Mouse (Mus musculus) cerebellum, adult (tissue): ENCODE measurements around the gene Sncg.
"Not testable (repeated sequence)": the region's sequence is repeated elsewhere in the genome, so short reads cannot be mapped to it uniquely, and the experiment has no call there.

ENCODE experiments used
- ATAC-seq: cut with Nextera tagmentation; 2 replicates; pipeline ENCODE4 v1.9.2; 2017; ENCODE audit warnings: mild to moderate bottlenecking, moderate library complexity, mixed read lengths; ENCODE audit not compliant: insufficient number of reproducible peaks, low FRiP score, low TSS enrichment

The Sncg gene

DNA sequence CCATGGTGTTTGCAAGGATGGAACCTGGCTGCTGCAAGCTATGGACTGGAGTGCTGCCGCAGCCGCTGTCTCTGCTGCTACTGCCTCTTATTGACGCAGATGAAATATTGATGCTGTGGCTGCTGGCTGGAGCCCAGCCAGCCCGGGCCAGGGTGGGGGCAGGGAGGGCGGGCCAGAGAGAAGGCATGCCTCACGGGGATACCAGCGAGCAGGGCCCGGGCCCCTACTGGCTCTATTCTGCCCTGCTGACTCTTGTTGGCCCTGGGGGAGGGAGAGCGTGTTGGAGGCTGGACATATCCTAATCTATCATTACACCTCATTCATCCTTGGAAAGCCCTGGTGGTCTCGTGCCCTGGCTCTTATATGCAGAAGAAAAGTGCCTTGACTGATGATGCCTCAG, at the start of gene Sncg:
Sncg (minus strand) TSS at position 213 of the 400 bp plus-strand sequence.
- ATAC-seq: no peak

DNA sequence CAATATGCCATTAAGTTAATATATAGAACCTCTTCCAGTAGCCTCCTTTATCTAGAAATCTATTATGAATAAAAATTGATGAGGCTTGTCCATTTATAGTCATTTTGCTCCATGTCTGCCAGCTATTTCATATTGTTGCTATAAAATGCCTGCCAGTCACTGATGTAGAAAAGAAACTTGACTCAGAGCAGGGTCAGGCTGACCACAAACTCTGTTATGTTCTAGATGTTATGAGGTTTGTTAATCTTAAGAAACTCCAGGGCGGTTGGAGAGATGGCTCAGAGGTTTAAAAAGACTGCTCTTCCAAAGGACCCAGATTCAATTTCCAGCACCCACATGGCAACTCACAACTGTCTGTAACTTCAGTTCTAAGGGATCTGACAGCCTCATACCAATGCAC, 46.5 kb upstream of the Sncg start:
- ATAC-seq: no peak

DNA sequence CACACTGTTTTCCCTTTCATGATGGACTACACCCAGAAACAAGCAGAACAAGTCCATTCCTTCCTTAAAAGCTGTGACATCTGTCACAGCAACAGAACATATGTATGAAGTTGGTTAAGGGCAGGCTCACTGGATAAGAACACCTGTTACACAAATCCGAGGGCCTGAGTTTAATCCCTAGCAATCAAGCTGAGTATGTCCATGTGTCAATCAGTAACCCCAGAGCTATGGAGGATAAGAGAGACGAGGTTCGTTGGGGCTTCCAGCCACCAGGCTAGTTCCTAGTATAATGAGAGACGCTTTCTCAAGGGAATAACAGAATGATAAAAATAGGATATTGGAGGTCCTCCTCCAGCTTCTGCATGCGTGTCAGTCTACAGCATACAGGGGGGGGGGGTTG, 42.9 kb upstream of the Sncg start:
- ATAC-seq: no peak

DNA sequence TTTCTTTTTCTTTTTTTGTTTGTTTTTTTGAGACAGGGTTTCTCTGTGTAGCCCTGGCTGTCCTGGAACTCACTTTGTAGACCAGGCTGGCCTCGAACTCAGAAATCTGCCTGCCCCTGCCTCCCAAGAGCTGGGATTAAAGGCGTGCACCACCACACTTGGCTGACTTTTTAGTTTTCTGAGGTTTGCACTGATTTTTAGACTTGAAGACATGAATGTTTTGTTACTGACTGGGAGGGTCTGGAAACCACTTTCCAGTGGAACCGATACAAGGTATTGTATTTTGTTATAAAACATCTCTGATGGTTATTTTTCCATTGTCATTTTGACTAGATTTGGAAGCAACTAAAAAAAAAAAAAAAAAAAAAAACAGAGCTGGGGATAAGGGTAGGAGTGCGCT, 42.4 kb upstream of the Sncg start:
- ATAC-seq: not testable (repeated sequence)

DNA sequence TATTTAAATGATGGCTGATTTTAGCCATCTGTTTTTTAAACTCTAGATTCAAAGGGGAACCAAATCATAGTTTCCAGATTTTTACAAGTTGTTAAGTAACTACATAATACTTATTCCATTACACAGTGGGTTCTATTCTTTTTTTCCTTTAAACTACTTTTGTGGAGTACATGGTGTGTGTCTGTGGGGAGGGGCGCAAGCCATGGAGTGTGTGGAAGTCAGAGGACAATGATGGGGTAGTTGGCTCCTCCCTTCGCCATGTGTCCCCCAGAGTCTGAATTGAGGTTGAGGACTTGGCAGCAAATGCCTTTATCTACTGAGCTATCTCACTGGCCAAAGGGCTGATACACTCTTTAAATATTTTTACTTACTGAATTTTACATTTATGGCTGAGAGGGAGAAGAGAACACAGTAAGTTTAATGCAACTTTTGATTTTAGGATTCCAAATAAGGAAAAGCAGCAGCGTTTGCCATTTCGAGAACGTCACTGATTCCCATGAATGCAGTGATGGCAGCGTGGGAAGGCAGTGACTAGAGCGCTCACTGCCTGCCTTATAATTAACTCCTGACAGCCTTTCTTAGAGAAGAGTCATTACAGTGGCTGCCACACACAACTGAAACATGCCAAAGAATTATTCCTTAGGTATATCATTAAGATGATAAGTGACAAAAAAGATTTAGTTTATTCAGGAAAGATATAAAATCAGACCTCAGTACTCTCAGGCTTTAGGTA, 37.7 kb upstream of the Sncg start:
- no peak for ATAC-seq

DNA sequence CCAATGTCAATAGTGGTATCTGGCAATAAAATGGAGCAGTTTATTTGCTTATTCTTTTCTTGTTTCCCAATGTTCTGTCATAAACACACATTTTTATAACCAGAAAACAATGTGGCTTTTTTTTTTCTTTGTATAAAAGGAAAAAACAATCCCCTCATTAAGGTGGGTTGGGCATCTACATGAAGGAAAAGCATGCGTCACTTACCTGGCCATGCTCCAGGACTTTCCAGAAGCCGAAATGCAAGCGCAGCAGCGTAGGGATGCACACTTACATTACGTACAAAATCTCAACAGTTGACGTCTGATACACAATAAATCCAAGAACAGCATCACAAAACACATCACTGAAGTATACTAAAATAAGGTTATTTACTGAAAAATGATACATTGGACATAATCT, 36.1 kb upstream of the Sncg start:
- ATAC-seq: no peak

DNA sequence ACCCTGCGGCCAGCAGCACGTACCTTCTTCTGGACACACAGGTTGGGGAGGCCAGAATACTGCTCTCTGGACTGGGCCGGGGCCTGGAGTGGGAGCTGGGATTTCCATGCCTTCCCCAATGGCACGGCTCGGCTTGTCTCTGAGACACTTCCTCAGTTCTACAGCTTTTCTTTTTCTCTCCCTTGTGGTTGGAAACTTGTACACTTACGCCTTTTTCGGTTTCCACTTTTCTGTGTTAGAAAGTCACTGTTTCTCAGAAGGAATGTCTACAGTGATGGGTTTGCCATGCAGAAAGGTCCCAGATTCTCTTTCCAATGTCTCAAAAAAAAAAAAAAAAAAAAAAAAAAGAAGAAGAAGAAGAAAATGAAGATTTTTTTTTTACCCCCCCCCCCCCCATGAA, 28.8 kb upstream of the Sncg start:
- ATAC-seq: no peak

DNA sequence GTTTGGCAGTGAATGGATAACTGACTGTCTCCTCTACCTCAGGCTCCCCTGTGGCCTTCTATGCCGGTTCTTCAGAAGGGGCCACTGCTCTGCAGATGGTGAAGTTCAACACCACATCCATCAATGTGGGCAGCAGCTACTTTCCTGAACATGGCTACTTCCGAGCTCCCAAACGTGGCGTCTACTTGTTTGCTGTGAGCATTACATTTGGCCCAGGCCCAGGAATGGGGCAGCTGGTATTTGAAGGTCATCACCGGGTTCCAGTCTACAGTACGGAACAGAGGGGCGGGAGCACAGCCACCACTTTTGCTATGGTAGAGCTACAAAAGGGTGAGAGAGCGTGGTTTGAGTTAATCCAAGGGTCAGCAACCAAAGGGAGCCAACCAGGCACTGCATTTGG, 28.3 kb upstream of the Sncg start:
- ATAC-seq: no peak

DNA sequence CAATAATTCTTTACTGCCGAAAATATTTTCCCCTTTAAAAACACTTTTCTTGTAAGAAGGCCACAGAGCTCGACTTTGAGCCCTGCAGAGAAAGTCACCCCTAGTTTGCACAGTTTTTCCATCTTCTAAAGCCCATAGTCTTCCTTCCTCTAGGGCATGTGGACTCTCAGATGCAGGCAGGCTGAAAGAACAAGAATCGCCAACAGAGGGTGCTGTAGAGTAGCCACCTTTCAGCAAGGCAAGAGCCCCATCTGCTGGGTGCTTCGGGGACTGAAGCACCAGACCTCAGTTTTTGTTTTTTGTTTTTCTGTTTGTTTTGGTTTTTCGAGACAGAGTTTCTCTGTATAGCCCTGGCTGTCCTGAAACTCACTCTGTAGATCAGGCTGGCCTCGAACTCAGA, 26.5 kb upstream of the Sncg start:
- 0 out of 2 replicates have a peak, but pooled peaks have one; percentile 33 for ATAC-seq

DNA sequence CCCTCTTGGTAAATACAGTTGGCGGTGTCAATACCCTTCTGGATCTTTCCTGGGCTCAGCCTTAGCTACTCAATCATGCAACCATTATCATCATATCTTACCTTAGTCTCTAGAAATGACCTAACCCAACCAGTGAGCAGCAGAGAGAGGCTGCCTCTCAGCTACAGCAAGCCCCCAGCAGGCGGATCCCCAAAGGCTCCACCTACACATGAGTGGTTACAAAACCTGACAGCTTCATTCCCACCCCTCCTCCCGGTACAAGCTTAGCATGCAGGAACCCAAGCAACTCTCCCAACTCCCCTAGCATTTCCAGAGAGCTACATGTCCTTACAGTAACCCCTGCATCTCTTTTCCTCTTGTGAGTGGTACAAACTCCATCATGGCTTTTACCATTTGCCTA, 25.4 kb upstream of the Sncg start:
- no peak for ATAC-seq

DNA sequence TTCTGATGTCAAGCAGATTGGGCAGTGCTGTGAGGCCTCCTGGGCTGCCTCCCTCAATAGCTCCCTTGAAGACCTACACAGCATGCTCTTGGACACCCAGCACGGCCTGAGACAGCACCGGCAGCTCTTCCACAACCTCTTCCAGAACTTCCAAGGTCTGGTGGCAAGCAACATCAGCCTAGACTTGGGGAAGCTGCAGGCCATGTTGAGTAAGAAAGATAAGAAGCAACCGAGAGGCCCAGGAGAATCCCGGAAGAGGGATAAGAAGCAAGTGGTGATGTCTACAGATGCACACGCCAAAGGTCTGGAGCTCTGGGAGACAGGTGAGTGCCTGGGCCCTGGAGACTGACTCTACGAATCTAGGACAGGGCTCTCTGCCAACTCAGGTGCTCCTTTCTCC, 24.7 kb upstream of the Sncg start:
- no peak for ATAC-seq

DNA sequence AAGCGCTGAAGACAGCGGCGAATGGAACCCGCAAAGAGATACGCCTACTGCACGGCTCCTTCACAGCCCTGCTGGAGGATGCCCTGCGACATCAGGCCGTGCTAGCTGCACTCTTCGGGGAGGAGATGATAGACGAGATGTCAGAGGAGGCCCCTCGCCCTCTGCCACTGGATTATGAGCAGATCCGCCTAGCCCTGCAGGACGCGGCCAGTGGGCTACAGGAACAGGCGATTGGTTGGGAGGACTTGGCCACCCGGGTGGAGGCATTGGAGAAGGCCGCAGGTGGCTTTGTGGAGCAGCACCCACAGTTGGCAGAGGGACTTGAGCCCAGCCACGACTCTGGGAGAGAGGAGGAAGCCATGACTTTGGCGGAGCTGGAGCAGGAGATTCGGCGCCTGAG, 24.3 kb upstream of the Sncg start:
- ATAC-seq: no peak

DNA sequence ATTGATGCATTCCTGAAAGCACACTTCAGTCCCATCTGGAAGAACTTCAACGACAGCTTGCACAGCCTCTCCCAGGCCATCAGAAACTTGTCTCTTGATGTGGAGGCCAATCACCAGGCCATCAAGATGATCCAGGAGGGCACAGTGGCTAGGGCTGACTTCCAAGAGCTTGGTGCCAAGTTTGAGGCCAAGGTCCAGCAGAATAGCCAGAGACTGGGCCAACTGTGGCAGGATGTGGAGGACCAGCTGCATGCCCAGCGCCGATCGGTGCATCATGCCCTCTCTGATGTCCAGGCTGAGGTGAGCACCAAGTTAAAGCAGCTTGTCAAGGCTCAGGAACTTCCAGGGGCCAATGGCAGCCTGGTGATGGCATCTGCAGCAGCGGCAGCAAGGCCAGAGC, 23.3 kb upstream of the Sncg start:
- ATAC-seq: no peak

DNA sequence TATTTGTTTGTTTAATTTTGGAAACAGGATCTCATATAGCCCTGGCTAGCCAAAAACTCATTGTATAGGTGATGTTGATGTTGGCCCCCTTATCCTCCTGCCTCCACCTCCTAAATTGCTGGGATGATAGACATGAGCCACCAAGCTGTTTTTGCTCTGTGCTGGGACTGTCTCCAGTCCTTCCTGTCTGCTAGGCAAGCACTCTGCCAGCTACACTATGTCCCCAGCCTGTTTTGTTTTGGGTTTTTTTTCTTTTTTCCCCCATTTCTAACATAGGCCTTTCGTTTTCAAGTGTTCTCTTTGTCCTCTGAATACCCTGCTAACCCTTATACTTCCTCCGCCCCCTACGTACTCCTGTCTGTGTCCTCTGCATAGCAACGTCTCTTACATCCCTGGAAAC, 18.7 kb upstream of the Sncg start:
- ATAC-seq: no peak

DNA sequence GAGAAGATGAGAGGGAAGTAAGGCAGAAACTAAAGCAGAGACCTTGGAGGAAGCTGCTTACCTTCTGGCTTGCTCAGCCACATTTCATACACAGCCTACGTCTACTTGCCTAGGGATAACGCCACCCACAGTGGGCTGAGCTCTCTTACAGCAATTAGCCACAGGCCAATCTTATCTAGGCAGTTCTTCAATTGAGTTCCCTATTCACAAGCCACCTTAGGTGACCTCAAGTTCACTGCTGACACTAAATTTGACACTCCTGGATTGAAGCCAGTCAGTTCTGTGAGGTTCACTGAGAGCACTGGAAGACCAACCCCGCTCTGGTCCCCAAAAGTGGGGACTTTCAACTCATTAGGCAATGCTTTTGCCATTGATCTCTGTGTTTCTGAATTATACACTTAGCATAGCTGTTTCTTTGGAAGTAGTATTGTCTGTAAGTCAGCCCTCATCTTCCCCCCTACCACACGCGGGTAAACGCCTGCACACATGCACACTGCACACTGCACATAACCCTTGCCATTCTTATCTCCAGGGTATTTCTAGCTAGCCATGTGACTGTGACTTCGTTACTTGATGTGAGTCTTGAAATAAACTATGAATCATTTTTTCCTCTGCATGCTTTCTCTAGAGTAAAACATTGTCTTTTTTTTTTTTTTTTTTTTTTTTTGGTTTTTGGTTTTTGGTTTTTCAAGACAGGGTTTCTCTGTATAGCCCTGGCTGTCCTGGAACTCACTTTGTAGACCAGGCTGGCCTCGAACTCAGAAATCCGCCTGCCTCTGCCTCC, 8.5 kb upstream of the Sncg start:
- ATAC-seq: no peak

DNA sequence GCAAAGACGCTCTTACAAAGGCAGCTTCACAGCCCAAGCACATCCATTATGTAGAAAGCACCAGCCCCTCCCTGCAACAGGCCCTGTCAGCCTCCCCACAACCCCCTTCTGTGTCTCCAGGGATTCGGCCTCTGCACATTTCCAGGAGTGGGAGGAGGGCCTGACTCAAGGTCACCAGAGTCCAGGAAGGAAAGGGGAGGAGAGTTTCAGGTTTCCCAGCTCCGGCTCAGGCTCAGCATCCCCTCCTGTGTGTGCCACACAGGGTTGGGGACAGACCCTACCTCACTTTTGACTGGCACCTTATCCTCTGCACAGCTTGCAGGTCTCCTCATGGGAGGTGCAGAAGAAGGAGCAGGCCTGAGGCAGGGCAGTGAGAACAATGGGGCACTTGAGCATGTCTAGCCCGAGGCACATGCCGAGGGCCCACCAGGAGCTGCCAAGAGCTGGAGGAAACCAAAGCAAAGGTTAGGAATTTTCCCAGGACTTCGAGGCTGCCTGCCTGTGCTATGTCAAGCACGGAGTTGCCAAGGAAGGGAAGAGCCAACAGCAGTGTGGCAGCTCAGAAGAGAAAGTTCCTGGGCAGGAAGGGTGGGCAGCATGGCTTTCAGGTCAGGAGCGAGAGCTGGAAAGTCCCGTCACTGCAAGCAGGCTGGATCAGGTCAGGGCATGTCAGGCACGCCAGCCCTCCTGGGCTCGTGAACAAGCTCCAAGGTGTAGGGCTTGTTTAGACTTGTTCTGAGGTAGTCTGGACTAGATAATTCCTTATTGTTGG, 4.2 kb upstream of the Sncg start:
- peak; percentile 28; the same call in 1 of the 2 replicates for ATAC-seq

DNA sequence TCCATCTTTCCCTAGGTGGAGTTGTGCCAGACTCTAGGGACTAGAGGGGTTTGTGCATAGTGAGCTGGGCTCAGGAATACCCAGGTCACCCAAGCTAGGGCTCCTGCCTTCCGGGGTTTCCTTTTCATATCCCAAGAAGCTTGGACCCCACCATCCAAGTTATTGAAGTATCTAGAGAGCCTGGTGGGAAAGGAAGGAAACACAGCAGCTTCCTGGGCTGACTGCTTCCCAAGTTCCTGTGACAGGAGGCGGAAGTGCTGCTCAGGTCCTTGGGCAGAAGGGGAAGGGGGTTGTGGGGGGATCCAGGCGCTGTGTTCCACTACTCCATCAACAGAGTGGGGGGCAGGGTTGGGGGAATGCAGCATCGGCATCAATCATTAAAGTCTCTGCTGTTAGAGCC, 2.5 kb upstream of the Sncg start:
- no peak for ATAC-seq

DNA sequence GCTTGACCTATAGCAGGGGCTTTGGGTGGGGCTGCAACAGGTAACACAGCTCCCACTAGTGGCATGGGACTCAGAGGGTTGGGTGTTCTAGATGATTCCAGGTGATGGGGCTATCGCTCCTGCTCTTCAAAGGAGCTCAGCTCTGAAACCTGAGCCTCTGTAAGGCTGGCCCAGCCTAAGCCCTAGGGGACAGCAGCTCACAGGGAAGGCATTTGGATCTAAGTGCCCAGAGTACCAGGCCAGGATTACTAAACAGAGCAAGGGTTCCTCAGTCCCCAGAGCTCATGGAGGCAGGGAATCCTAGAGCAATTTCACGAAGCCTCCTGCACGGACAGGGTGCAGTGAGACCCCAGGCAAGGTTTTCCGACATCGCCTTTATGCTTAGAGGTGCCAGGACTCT, 1.4 kb upstream of the Sncg start:
- no peak for ATAC-seq

DNA sequence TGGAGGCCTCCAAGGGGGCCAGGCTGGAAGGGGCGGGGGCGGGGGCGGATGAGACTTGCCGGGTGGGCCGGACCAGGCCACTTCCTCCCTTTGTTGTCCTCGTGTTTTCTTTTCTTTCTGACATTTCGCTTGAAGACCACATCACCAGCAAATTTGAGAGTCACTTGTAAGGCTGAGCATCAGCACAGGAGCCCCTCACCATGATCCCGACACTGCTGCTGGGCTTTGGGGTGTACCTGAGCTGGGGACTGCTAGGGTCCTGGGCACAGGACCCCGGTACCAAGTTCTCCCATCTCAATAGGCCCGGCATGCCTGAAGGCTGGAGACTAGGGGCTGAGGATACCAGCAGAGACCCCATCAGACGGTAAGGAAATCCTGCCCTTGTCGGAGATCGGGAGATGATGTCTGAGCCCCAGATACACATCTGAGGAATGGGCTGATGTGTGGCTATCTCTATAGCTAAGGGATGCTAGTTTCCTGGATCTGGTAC, 871 bp upstream of the Sncg start, which contains the start of gene Mmrn2:
Mmrn2 (plus strand) TSS at position 51 of the 490 bp plus-strand sequence.
- ATAC-seq: no peak

DNA sequence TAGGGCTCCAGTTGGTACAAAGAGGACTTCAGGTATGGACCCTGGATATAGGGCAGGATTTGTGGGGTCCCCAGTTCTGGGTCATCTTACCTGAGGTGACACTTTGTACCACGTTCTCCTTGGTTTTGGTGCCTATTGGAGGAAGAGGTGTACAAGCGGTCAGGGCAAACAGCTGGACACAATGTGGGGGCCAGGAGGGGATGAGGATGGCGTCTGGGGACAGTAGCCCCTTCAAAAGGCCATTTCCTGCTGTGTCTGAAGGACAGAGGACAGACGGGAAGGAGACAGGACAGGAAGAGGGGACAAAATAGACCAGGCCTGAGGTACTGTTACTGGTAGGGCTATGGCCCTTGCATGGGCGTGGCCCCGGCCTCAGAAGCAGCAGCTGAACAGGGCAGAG, 1.0 kb downstream of the Sncg start:
- ATAC-seq: no peak

DNA sequence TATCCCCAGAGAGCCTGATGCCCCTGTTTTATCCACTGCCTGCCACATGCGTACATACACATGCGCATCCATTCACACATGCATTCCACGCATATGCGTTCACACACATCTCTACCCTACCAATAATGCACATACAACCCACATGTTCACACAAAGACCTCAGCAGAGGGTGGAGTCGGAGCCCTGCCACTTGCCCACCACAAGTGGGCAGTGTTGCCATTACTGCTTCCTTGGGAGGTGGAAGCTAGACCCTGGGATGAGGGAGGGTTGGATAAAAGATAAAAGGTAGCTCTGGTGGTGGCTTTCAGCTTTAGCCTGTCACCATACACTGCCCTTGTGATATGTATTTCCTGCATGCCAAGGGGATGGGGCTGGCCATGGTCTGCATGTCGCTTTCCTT, 1.9 kb downstream of the Sncg start:
- peak; percentile 12; the same call in 1 of the 2 replicates for ATAC-seq
